Mouse (Mus musculus) midbrain, embryonic 10.5 days (tissue): Measurements from ENCODE around the gene Gtf3c4. TPM values are rescaled to one million over a fixed set of nuclear protein-coding genes. Genes with fewer than 3 reads are reported as not detected.

Experiments
- DNase-seq: peaks from one replicate; pipeline ENCODE4 v3.0.0-alpha.2; 2017; ENCODE audit warnings: low spot score
- H3K27ac ChIP-seq: fragments of 300-500 bp; sonication (generic); replicated peaks from 2 replicates; pipeline ENCODE4 v1.5.1; 2016; ENCODE audit warnings: mild to moderate bottlenecking
- H3K27me3 ChIP-seq: fragments of 300-500 bp; sonication (generic); 2 replicates; pipeline ENCODE4 v1.6.1; 2016; ENCODE audit warnings: low read depth, mild to moderate bottlenecking; ENCODE audit not compliant: poor library complexity, severe bottlenecking
- H3K36me3 ChIP-seq: fragments of 300-500 bp; sonication (generic); 2 replicates; pipeline ENCODE4 v1.6.1; 2016; ENCODE audit warnings: mild to moderate bottlenecking, moderate library complexity
- H3K4me1 ChIP-seq: fragments of 300-500 bp; sonication (generic); 2 replicates; pipeline ENCODE4 v1.6.1; 2016
- H3K4me3 ChIP-seq: fragments of 300-500 bp; sonication (generic); 2 replicates; pipeline ENCODE4 v1.5.1; 2016; ENCODE audit warnings: mild to moderate bottlenecking, moderate library complexity
- H3K9me3 ChIP-seq: fragments of 300-500 bp; sonication (generic); replicated peaks from 2 replicates; pipeline ENCODE4 v1.6.1; 2016; ENCODE audit warnings: mild to moderate bottlenecking
- WGBS: fragments of 180-500 bp; shearing (Covaris S2); methylation state at CpG from one replicate; pipeline ENCODE4 v1.1.7; 2016; 5-methylcytosine and 5-hydroxymethylcytosine counted together
- polyA plus RNA-seq: library from polyadenylated mRNA; unstranded; fragments of >200 nt; fragmentation: Nextera tagmentation; extraction: Ambion mirVana; gene quantifications from 2 replicates; pipeline ENCODE4 v1.2.1, GENCODE M21; 2016

The Gtf3c4 gene
- polyA plus RNA-seq: 23.9 and 24.9 TPM in 2 replicates

DNA sequence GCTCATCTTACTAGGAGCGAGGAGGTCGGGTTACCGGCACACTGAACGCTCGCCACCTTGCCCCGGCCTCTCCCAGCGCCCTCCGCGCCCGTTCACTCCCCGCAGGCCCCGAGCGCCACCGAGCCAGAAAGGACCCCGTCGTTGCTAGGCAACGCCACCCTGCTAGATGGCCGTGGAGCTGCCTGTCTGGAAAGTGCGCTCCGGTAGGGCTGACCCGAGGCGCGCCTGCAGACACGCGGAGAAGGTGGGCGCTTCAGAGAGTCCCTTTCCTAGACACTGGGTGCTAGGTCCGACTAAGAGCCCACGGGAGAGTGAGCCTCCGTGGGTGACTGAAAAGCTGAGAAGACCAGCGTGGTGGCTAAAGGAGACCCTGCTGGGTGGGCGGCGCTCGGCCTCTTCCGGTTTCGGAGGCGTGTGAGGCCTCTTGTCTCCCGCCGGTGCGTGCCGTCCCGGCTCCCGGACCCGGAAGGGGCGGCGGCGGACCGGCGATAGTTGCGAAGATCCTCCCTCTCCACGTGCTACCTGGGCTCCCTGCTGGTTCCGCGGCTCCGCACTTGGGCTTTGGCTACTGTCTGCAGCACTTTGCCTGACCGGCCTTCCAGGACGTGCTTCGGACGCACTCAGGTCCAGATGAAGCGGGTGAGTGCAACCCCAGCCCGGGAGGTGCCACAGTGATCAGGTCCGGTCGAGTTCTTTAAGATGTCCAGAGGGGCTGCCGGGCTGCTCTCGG is at the start of gene Gtf3c4, which contains the start of gene Ddx31:
Gtf3c4 (minus strand) TSS at position 139 of the 730 bp plus-strand sequence.
Ddx31 (plus strand) TSS at position 185 of the 730 bp plus-strand sequence.
- Histone ChIP-seq H3K27me3 (no peaks in the 10 kb centered on the region), H3K4me1 (peaks cover 48% of the 10 kb centered on the region), H3K27ac (peak within 1 kb of the TSS; percentile 96), H3K36me3 (peaks cover 27% of the 10 kb centered on the region), H3K9me3 (no peaks in the 10 kb centered on the region), H3K4me3 (peak within 1 kb of the TSS; percentile 99)
- peak; percentile 95 for DNase-seq
- WGBS: under 1% methylated on average over 63 of the region's 63 CpGs

- peaks cover 28% of the 10 kb centered on the region for H3K27me3 ChIP-seq
- no peak for DNase-seq
- H3K27ac ChIP-seq: no peak overlapping the region
- H3K4me3 ChIP-seq: no peak overlapping the region
- H3K9me3 ChIP-seq: no peaks in the 10 kb centered on the region
- H3K4me1 ChIP-seq: peaks cover 56% of the 10 kb centered on the region
- peaks cover 79% of the 10 kb centered on the region for H3K36me3 ChIP-seq
- 66% methylated on average over 4 of the region's 4 CpGs for WGBS
Observed at GRCm38 (mm10) chr2:28884914-28885313, 44.8 kb upstream of the Gtf3c4 start.

GRCm38 (mm10) chr2:28882826-28883485 is 42.8 kb upstream of the Gtf3c4 start:
- WGBS: 73% methylated on average over 6 of the region's 6 CpGs
- no peak overlapping the region for H3K4me3 ChIP-seq
- peaks cover 72% of the 10 kb centered on the region for H3K36me3 ChIP-seq
- peaks cover 45% of the 10 kb centered on the region for H3K4me1 ChIP-seq
- no peaks in the 10 kb centered on the region for H3K9me3 ChIP-seq
- peaks cover 8% of the 10 kb centered on the region for H3K27me3 ChIP-seq
- no peak for DNase-seq
- H3K27ac ChIP-seq: no peak overlapping the region

DNA sequence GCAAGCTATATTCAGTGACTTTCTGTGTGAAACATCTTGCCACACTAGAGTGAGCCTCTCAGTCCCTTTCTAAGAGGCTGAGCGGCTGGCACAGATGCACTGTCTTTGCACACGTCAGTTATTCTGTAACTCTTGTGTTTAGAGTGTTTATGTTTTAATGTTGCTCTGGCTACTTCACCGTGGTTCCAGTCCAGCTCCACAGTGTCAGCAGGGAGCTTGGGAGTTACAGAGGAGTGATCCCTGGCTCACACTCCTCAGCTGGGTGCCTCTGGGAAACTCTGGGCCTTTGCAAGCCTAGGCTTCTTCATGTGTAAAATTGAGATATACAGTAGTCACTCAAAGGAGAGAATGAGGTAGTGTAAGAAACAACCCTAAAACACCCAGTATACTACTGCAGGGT is 41.9 kb upstream of the Gtf3c4 start:
- Histone ChIP-seq H3K27me3 (0 out of 2 replicates have a peak, but pooled peaks cover 4% of the 10 kb centered on the region), H3K36me3 (peaks cover 72% of the 10 kb centered on the region), H3K27ac (no peak overlapping the region), H3K4me3 (no peak overlapping the region), H3K4me1 (peaks cover 39% of the 10 kb centered on the region), H3K9me3 (no peaks in the 10 kb centered on the region)
- 96% methylated on average over 3 of the region's 3 CpGs for WGBS
- no peak for DNase-seq

DNA sequence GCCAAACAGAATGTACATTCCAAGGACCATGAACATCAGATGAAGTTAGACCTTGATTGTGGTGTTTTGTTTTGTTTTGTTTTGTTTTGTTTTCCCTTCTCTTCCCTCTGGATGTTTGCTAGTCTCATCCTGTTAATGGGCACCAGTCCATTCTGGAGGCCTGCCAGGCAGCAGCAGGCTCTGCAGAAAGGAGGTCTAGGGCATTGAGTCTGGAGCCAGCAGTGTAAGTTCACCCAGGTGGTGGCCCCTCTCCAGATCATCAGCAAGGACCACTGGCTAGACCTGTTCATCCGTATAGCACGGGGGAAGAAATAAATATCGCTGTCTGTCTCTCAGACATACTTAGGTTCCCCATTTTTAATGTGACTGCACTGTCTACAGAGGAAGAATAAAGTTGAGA is 41.1 kb upstream of the Gtf3c4 start:
- Histone ChIP-seq H3K4me1 (peaks cover 32% of the 10 kb centered on the region), H3K27me3 (no peaks in the 10 kb centered on the region), H3K4me3 (no peak overlapping the region), H3K27ac (no peak overlapping the region), H3K36me3 (peaks cover 74% of the 10 kb centered on the region), H3K9me3 (no peaks in the 10 kb centered on the region)
- 100% methylated on average over 3 of the region's 3 CpGs for WGBS
- no peak for DNase-seq

DNA sequence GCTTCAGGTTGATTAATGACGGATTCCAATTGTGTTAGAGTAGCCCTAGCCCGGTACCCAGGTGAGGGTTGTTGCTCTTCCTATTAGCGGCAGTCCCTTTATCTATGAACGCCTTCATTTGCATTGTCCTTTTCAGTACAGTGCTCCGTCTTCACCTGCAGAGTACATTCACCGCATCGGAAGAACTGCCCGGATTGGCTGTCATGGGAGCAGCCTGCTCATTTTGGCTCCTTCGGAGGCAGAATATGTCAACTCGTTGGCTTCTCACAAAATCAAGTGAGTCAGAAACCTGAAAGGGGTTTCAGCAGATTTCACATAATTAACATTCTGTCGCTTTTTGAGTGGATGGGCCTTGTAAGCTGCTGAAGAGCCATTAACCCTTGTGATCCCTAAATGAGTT is 35.4 kb upstream of the Gtf3c4 start:
- Histone ChIP-seq H3K9me3 (no peaks in the 10 kb centered on the region), H3K27me3 (no peaks in the 10 kb centered on the region), H3K36me3 (peaks cover 63% of the 10 kb centered on the region), H3K27ac (no peak overlapping the region), H3K4me1 (no peaks in the 10 kb centered on the region), H3K4me3 (no peak overlapping the region)
- 92% methylated on average over 11 of the region's 11 CpGs for WGBS
- no peak for DNase-seq

- Histone ChIP-seq H3K27me3 (no peaks in the 10 kb centered on the region), H3K4me3 (no peak overlapping the region), H3K9me3 (no peaks in the 10 kb centered on the region), H3K36me3 (peaks cover 76% of the 10 kb centered on the region), H3K27ac (no peak overlapping the region), H3K4me1 (no peaks in the 10 kb centered on the region)
- 90% methylated on average over 7 of the region's 7 CpGs for WGBS
- DNase-seq: no peak
Observed at GRCm38 (mm10) chr2:28867495-28867894, 27.3 kb upstream of the Gtf3c4 start.

DNA sequence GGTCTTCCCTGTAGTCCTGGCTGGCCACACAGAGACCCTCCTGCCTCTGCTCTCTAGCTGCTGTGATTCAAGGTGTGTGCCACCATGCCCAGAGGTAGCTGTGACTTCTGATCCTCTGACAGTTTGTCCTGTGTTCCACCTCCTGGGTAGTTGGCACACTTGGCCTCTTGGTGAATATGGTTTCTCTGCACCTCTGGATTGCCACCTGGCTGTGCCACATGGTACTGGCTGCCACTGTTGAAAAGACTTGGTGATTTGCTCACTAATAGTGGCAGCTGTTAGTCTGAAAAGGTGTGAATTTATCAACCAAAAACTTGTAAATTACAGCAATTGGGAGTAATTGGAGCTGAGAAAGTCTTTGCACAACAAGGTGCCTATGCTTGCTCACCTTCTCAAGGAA is 23.7 kb upstream of the Gtf3c4 start:
- Histone ChIP-seq H3K27me3 (no peaks in the 10 kb centered on the region), H3K9me3 (no peaks in the 10 kb centered on the region), H3K4me1 (no peaks in the 10 kb centered on the region), H3K4me3 (no peak overlapping the region), H3K36me3 (peaks cover 100% of the 10 kb centered on the region), H3K27ac (no peak overlapping the region)
- no peak for DNase-seq

- no peaks in the 10 kb centered on the region for H3K27me3 ChIP-seq
- peaks cover 99% of the 10 kb centered on the region for H3K36me3 ChIP-seq
- H3K4me1 ChIP-seq: no peaks in the 10 kb centered on the region
- 95% methylated on average over 8 of the region's 8 CpGs for WGBS
- H3K4me3 ChIP-seq: no peak overlapping the region
- no peak for DNase-seq
- H3K9me3 ChIP-seq: no peaks in the 10 kb centered on the region
- H3K27ac ChIP-seq: no peak overlapping the region
Observed at GRCm38 (mm10) chr2:28860678-28861423, 20.7 kb upstream of the Gtf3c4 start.

GRCm38 (mm10) chr2:28859303-28859702 is 19.1 kb upstream of the Gtf3c4 start:
- H3K27me3 ChIP-seq: no peaks in the 10 kb centered on the region
- DNase-seq: no peak
- H3K9me3 ChIP-seq: no peaks in the 10 kb centered on the region
- peaks cover 97% of the 10 kb centered on the region for H3K36me3 ChIP-seq
- no peak overlapping the region for H3K4me3 ChIP-seq
- no peaks in the 10 kb centered on the region for H3K4me1 ChIP-seq
- WGBS: 95% methylated on average over 4 of the region's 4 CpGs
- no peak overlapping the region for H3K27ac ChIP-seq

- Histone ChIP-seq H3K36me3 (peaks cover 78% of the 10 kb centered on the region), H3K27me3 (no peaks in the 10 kb centered on the region), H3K4me3 (no peak overlapping the region), H3K4me1 (no peaks in the 10 kb centered on the region), H3K27ac (no peak overlapping the region), H3K9me3 (no peaks in the 10 kb centered on the region)
- DNase-seq: no peak
- WGBS: 89% methylated on average over 2 of the region's 2 CpGs
Observed at GRCm38 (mm10) chr2:28855773-28856172, 15.6 kb upstream of the Gtf3c4 start.

- peaks cover 77% of the 10 kb centered on the region for H3K36me3 ChIP-seq
- no peaks in the 10 kb centered on the region for H3K4me1 ChIP-seq
- H3K4me3 ChIP-seq: no peak overlapping the region
- no peaks in the 10 kb centered on the region for H3K9me3 ChIP-seq
- WGBS: 87% methylated on average over 3 of the region's 3 CpGs
- no peak for DNase-seq
- no peaks in the 10 kb centered on the region for H3K27me3 ChIP-seq
- no peak overlapping the region for H3K27ac ChIP-seq
Observed at GRCm38 (mm10) chr2:28852594-28852993, 12.4 kb upstream of the Gtf3c4 start.

DNA sequence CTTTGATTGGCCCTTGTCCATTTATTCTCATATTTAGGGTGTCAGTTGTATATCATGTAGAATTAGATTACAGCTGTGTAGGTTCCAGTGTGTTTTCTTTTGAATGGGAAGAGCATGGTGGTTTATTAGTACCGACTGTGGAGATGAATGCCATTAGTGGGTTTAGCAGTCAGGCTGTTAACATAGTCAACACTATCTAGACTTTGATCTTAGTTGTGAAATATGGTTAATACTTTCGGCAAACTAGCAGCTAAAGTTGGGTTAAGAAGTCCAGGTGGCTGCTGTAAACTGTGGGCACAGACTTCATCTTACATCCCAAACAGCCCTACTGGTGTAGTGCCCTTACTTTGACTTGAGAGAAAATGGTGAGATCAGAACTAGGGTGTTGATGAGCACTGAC is 8.7 kb upstream of the Gtf3c4 start:
- Histone ChIP-seq H3K27ac (no peak overlapping the region), H3K4me3 (no peak overlapping the region), H3K9me3 (no peaks in the 10 kb centered on the region), H3K4me1 (no peaks in the 10 kb centered on the region), H3K36me3 (peaks cover 78% of the 10 kb centered on the region), H3K27me3 (no peaks in the 10 kb centered on the region)
- WGBS: 91% methylated on average over 2 of the region's 2 CpGs
- DNase-seq: no peak
